In genomic region chr19:4099837-4100717, GRCm38 (mm10) we compare ENCODE assay signal across 7 mouse cellular contexts. TPM values are rescaled to one million over a fixed set of nuclear protein-coding genes. Genes with fewer than 3 reads are reported as not detected.
A peak's percentile ranks its signal among the peaks of the same experiment; 100 is the strongest.
DNase-seq lines count a peak whose midpoint lies in the region; ATAC-seq lines count a peak whose summit lies in the region.

TSS of gene Pitpnm1 (plus strand) at chr19:4099998.

- H3K4me2 ChIP-seq in midbrain, embryonic 11.5 days: peak within 1 kb of the TSS; percentile 90

- peak within 1 kb of the TSS; percentile 45 for H3K4me3 ChIP-seq in midbrain, embryonic 11.5 days (ENCODE audit: low read depth, low read length)

- peaks cover 28% of the 10 kb centered on the region for H3K4me1 ChIP-seq in midbrain, embryonic 11.5 days (ENCODE audit: control insufficient read depth, insufficient read depth, low read length)

- intact Hi-C loops in left cerebral cortex, postnatal 4 days (cut with DNase I): no loop called here

- DNase-seq in NIH3T3 (ENCODE audit: low read depth): peak; percentile 89
- DNase-seq in cerebellum, postnatal 10 days: peak; percentile 61 to 73
- peak; percentile 80 for DNase-seq in gastrocnemius, postnatal 25 days
- DNase-seq in induced T-regulatory cell, adult 2 months (ENCODE audit: low read depth): peak; percentile 87
- DNase-seq in left cerebral cortex, postnatal 4 days: peak; percentile 41
- peak; percentile 93 for DNase-seq in midbrain, embryonic 11.5 days (ENCODE audit: low spot score, missing footprints)
- DNase-seq in spleen, postnatal 10 days (ENCODE audit: low spot score in 2 of 2): peak; percentile 89 to 90

- H3K27me3 ChIP-seq in midbrain, embryonic 11.5 days (ENCODE audit: control insufficient read depth, insufficient read depth, low read length): peaks cover 21% of the 10 kb centered on the region

- no peaks in the 10 kb centered on the region for H3K9me3 ChIP-seq in midbrain, embryonic 11.5 days (ENCODE audit: control insufficient read depth, low read length)

- WGBS in midbrain, embryonic 11.5 days: 1% methylated on average over 49 of the region's 53 CpGs

- no peak for ATAC-seq in midbrain, embryonic 11.5 days (ENCODE audit: low FRiP score)

- H3K9ac ChIP-seq in midbrain, embryonic 11.5 days (ENCODE audit: low read length): peak within 1 kb of the TSS; percentile 65

- H3K27ac ChIP-seq in midbrain, embryonic 11.5 days (ENCODE audit: low read depth, low read length): no peak within 1 kb of the TSS

- H3K36me3 ChIP-seq in midbrain, embryonic 11.5 days (ENCODE audit: control insufficient read depth, insufficient read depth, low read length): no peaks in the 10 kb centered on the region

RNA-seq across cellular contexts. Expression of gene Pitpnm1, which starts in this region (rescaled TPM):
- 1 to 10 TPM; 2.8 to 5.7 TPM for total RNA-seq in gastrocnemius, postnatal 25 days (2021)
- 100 to 1,000 TPM; 185 to 187 TPM for total RNA-seq in left cerebral cortex, postnatal 4 days (2021)
- polyA plus RNA-seq in midbrain, embryonic 11.5 days (2014; fragmentation: Nextera tagmentation; extraction: Ambion mirVana): 11.2 and 11.3 TPM in 2 replicates

Comparison
In these comparisons a context has a peak if more than half of its experiments do, and no peak if none do; other contexts are left out.
1. RNA of gene Pitpnm1 (total RNA-seq): 185 to 187 TPM in left cerebral cortex, postnatal 4 days; 2.8 to 5.7 TPM in gastrocnemius, postnatal 25 days; every median in the first group is over 10 times any median in the second.
2. DNase-seq: peak in every context shown above with its lines; median percentile 93 in midbrain, embryonic 11.5 days; 90 in spleen, postnatal 10 days; 89 in NIH3T3; 87 in induced T-regulatory cell, adult 2 months; 80 in gastrocnemius, postnatal 25 days; 67 in cerebellum, postnatal 10 days; 41 in left cerebral cortex, postnatal 4 days.